Mouse (Mus musculus): ENCODE data around the gene C1qtnf2.

The C1qtnf2 gene

DNA sequence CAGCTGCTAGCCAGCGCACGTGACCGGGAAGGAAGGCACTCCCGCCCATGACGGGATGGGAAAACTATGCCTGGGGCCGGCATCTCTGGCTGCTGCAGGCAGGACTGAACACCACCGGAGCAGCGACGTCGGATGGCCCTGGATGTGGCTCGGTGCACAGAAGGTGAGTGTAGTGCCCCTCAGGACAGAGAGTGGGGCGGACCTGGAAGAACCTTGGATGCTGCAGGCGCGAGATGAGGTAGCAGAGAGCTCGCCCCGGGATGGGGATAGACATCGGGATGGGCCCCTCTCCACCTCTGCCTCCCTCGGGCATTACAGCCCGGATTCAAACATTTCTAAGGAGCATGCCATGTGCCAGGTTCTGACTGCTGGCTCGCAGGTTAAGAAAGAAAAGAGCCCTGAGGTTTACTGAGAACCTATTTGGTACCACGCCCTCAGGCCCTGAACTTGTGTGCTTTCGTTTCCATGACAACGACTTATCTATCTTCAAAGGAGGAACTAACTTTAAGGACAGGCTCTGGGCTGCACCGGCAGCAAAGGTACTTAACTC, at the start of gene C1qtnf2:
C1qtnf2 (plus strand) TSS at position 52 of the 550 bp plus-strand sequence.
- DNase-seq: no peak

DNA sequence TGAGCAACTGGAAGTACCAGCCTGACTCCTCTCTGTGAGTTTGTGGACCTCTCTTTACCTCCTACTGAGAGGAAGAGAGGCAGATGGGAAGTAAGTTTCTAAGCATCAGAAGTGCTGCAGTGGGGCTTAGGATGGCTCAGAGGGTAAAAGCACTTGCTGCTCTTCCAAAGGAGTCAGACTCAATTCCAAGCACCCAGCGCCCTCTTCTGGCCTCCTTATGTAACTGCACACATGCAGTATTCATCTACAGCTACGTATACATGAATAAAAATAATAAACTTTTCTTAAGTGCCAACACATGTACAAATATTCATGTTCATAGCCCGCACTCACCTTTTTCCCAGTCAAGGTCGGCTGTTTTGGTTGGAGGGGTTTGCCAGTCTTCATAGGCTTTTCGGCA, 49.7 kb upstream of the C1qtnf2 start:
- DNase-seq: peak; percentile 44

DNA sequence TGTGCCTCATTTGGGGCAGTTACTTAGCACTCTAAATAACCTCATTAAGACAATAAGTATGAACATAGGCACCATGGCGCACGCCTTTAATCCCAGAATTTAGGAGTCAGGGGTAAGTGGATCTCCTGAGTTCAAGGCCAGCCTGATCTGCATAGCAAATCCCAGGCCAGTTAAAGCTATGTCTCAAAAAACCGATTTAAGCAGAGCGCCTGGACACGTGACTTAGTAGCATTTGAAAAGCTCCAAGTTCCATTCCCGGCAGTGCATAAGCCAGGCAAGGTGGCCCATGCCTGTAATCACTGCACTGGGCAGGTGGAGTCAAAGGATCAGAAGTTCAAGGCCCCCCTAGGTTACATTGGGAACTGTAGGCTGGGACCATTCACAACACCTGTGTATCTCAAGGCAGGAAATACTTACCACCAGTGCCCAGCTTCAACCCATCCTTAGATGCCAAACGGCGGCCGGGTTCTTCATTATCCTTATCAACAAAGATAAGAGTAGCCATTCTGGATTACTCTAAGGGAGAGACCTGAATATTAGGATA, 48.8 kb upstream of the C1qtnf2 start:
- no peak for DNase-seq

DNA sequence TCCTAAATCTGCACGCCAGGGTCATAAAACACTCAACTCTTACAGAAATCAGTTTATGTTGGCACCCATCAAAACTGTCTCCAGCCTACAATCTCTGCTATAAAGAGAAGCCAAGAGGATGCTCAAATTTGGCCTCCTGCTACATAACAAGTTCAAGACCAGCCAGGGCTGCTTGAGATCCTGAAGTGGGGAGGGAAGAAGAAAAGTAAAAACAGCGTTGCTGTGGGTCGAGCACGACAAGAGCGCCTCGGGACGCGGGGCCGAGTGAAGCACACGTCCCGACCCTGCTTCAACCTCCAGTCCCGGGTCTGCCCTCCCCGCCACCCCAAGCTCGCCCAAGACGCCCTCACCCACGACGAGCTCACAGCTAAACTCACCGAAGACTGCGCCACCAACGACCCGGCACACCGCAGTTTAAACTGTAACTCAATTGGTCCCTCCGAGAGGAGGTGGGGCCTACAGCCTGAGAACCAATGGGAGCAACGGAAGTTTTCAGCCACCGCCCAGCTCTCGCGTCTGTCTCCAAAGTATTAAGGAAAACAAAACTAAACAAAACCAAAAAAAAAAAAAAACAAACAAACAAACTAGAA, 48.2 kb upstream of the C1qtnf2 start, which contains the start of gene Pttg1:
Pttg1 (minus strand) TSS at position 428 of the 590 bp plus-strand sequence.
- DNase-seq: peak; percentile 85

DNA sequence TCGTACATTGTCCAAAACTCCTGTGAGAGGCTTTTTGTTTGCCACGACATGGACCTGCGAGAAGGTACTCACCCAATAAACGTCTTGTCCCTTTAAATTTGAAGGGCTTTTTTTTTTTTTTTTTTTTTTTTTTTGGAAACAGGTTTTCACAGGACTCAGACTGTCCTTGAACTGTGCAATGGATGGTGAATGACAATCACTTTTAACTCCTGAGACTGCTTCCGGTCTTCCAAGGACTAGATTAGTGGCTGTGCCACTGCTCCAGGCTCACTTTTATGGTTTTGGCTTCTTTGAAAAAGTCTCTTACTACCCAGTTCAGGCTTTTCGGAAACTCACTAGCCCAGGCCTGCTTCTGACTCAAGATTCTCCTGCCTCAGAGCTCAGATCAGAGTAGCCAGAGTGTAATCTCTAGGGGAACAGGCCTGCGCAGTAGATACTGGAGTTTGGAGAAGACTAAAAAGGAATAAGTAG, 47.6 kb upstream of the C1qtnf2 start:
- peak; percentile 28 for DNase-seq

DNA sequence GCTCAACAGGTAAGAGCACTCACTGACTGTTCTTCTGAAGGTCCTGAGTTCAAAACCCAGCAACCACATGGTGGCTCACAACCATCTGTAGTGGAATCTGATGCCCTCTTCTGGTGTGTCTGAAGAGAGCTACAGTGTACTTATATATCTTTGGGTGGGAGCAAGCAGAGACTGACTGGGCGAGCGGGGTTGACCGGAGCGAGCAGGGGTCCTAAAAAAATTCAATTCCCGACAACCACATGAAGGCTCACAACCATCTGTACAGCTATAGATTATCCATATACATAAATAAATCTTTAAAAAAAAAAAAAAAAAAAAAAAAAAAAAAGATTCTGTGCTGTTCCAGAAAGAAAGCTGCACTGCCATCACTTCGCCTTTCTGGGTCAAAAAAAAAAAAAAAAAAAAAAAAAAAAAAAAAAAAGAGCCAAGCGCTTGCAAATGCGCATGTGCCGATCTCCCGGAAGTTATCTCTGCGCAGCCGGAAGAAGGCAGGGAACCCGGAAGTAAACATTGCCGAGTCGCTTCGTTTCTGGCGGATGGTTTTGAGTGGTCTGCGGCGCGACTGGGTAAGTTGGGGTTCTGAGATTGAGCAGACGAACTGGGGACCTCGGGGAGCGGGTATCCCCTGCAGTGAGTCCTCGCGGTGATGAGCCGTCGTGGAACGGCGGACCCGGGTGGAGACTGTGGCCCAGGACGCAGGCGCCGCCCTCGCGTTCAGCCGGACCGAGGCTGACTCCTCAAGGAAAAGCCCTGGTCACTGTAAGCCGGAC, 40.6 kb upstream of the C1qtnf2 start, which contains the start of gene Slu7:
Slu7 (plus strand) TSS at position 491 of the 770 bp plus-strand sequence.
- peak; percentile 80 for DNase-seq

DNA sequence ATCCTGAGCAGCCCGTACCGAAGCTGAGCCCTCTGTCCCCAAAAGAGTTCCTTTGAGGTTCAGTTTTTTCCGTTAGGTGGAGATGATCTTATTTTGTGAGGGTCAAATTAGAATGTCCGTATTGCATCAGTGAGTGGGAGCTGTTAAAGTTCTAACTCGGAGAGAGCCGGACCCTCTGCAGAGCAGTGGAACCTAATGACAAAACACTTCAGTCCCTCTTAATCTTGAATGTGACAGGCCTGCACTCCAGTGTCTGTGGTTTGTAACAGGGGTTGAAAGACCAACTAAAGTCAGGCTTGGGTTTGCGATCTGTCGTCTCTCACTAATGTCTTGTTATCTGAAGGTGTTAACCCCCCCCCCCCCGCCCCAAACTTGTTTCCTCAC, 40.1 kb upstream of the C1qtnf2 start:
- no peak for DNase-seq

DNA sequence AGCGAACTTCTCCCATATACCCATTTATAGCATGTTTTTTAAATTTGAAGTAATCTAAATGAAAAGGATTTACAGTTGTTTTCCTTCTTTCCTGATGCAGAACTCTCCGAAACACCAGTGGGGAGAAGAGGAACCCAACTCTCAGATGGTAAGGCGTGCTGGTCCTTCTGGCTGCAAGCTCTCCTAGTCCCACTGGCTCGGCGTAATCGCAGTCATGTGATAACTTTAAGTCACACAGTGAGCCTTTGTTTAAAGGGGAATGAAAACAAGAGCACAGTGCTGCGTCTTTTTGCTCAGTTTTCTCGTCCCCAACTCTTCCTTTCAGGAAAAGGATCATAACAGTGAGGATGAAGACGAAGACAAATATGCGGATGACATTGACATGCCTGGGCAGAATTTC, 33.0 kb upstream of the C1qtnf2 start:
- DNase-seq: no peak

DNA sequence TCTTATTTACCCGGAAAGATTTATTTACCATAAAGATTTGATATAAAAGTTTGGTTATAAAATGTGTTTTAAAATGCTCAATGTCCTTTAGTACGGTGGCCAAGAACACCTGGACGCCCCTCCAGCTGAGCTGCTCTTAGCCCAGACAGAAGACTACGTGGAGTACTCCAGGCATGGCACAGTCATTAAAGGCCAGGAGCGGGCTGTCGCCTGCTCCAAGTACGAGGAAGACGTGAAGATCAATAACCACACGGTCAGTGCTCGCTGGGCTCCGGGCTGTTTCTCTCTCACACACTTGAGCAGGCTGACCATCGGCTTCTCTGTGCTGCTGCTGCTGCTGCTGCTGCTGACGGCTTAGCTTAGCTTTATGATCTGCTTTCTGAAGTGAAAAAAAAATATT, 30.9 kb upstream of the C1qtnf2 start:
- DNase-seq: no peak

DNA sequence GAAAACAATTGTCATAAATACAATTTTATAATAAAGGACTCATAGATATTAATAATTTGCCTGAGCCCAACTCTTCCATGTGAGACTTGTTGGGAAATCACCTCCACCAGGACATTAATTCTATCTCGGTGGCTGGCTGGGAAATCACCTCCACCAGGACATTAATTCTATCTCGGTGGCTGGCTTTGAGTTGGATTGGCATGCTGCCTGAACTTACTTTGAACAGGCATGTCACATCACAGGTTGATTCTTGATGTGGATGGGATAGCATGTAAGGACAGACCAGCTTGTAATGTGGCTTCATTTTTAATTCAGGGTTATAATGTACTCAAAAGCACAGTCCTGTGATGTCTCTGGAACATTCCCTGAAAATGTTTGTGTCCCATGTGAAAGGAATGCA, 24.2 kb upstream of the C1qtnf2 start:
- no peak for DNase-seq

DNA sequence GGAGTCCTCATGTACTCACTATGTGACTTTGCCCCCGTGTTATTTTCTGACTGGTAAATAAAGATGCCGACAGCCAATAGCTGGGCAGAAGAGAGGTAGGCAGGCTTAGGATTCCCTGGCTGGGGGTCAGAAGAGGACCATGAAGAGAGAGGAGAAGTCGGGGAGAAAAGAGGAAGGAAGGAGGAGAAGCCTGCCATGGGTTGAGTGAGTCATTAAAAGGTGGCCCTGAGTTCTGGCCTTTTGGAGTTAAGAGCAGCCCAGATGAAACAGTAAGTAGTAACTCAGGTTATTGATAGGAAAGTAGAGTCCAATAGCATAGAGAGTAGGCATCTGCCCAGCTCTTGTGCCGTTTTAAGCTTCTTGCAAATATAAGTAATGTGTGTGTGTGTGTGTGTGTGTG, 22.8 kb upstream of the C1qtnf2 start:
- DNase-seq: no peak

DNA sequence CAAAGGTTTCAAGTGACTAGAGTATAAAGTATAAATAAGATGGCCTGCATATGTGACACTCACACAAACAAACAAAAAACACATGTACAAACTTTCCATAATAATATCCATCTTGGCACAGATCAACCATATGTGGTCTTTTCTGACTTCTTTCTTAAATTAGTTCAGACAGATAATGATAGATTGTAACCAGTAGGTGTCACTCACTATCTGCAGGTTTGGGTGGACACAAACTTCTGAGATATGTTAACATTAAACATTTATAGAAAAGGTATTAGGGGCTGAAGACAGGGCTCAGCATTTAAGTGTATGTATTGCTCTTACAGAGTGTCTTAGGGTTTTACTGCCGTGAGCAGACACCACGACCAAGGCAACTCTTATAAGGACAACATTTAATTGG, 21.8 kb upstream of the C1qtnf2 start:
- DNase-seq: no peak

DNA sequence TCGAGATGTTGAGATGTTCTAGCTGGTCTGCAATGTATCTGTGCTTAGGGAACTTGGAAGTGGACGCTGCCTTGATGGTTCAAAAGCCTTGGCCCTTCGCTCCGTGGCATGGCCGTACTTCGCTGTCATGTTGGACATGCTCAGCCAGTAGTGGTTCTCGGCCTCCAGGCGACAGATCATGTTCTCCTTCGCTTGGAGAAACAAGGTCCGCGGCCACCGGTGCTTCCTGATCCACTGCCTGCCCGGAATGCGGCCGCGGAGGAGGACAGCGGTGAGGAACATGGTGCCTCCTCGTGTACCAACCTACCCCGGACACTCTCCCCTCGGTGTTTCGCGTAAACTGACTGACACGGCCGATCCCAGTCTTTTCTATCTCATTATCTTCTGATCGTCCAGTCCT, 10.9 kb upstream of the C1qtnf2 start:
- no peak for DNase-seq

DNA sequence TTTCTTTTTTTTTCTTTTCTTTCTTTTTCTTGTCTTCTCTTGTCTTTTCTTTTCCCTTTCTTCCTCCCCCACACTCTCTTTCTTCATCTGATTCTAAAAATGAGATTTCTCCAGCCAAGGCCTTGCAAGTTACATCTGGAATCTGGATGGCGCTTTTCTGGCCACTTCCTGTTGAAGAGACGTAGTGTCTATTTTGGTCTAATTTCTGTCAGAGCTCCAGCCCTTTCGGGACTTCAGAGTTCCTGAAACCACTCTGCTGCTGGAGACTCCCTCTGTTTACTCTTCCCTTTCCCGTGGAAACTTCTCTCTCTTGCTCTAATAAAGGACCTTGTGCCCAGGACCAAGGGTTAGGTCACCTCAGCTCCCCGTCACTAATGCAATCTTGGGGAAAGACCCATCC, 4.0 kb upstream of the C1qtnf2 start:
- no peak for DNase-seq

DNA sequence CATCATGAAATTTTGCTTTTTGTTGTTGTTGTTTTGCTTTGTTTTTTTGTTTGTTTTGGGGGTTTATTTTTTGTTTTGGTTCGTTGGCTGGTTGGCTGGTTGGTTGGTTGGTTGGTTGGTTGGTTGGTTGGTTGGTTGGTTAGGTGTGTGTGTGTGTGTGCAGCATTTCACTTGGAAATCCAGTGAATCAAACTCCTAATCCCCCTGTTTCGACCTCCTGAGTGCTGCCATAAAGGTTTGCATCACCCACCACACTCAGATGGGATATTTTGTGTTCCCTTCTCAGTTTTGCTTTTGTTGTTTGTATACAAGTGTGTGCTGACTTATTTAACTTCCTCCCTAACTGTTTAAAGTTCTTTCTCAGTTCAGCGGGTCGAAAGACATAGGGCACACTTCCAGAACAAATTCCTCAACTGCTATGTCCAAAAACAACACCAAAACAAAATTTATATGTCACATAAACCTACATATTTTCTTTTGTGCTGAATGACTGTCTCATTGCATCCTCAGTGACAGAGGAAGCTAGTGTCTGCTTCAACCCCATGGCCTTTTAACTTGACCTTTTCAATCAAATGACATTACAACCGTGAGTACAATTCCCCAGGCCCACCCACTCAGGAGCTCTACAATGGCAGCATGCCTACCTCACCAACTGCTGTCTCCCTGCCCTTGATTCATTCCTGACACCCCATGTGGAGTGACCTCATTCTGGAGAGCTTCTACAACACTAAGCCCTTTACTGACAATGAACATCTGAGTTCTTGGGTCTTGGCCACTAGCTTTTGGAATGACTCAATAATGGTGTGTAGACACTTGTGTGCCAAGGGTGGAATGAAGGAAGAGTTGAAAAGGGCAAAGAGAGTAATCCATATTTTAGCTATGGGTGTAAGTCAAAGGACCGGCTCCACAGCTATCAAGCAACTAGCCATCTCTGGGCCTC, 2.9 kb upstream of the C1qtnf2 start:
- no peak for DNase-seq

DNA sequence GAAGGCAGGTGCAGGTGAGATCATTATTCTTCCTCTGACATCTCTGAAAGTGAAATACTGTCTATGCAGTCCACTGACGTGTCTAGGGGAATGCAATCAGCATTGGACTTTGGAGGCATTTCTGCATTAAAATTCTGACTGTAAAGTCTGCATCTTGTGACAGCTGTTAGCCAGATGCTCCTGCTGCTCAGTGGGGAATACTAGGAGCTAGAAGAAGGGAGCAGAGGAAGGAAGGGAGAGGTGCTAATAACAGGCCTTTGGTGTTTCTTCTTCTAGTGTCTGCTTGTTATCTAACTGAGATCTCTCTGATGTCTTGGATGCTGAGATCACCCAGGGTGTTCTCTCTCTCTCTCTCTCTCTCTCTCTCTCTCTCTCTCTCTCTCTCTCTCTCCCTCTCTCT, 961 bp upstream of the C1qtnf2 start:
- no peak for DNase-seq

DNA sequence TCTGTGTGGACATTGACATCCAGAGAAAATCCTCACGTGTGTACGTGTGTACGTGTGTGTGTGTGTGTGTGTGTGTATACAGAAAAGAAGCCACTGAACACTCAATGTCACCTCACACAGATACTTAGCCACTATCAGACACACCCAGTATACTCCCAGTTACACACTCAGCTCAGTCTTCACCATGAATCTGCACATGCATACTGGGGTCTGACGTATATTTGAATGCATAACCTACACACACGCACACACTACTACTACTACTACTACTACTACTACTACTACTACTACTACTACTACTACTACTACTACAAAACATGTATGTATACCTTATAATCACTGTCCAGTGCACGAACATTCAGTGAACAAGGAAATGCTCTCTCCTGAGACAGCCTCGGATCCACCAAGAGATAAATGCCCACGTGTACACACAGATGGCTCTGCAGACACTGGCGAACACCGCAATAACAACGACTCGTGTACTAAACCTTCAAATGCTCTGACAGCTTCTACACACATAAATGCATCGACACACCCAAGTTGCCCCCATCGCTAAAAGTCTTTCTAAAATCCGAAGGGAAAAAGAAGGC, 346 bp upstream of the C1qtnf2 start:
- DNase-seq: no peak

DNA sequence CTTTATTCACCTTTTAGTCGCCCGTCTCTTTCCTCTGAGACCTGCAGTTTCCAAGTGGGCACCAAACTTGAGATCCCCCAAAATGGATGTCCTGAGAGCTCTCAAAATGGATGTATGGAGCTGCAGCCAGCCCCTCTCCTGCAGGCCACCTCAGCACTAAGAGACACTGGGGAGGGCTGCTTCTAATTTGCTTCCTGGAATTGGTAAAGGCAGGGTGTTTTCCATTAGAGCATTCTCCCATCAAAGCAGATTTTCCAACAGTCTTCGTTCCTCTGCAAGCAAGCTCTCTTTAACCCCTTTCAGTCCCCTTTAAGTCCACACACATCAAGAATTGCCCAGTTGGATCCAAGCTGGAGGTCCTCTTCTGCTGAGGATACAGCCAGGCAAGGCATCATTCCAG, 5.3 kb downstream of the C1qtnf2 start:
- DNase-seq: no peak

DNA sequence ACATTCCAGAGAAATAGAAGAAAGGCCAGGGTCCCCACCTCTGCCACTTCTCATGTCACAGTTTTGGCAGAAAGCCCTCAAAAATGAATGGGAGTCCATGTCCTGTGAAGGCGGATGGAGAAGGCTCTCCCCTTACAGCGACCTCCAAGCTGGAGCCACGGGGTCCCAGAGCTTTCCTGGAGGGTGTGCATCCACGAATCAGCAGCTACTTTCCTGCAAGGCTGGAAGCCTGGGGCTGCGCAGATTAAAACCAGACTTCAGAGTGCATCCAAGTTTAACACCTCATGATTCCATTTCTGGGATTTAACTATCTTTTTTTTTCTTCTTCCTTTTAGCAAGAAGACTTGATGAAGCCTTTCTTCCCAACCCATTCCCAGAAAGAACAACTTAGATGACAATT, 6.5 kb downstream of the C1qtnf2 start:
- no peak for DNase-seq

DNA sequence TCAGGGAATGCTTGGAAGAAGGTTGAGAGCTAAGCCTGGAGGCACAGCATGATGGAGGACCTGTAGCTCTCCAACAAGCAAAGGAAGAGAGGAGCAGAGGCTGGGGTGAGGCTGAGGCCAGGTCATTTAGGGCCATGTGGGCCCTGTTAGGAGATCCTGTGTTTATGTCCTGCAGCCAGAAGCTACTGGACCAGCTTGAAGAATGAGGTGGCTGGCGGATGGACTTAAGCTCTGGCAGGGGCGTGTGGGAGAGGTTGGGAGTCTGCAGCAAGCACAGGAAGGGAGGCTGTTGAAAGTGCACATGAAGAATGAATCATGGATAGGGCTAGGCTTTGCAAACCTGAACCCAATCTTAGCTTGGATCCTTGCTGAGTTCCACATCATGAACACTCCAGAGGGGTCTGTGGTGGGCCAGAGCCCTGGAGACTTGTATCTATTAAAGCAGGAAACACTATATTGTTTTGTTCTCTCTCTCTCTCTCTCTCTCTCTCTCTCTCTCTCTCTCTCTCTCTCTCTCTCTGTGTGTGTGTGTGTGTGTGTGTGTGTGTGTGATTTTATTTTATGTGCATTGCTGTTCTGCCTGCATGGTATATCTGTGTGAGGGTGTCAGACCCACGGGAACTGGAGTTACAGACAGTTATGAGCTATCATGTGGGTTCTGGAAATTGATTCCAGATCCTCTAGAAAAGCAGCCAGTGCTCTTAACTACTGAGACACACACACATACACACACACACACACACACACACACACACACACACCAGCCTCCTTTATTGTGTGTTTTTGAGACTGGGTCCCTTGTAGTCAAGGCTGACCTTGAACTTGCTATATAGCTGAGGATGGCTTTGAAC, 7.8 kb downstream of the C1qtnf2 start:
- DNase-seq: no peak

DNA sequence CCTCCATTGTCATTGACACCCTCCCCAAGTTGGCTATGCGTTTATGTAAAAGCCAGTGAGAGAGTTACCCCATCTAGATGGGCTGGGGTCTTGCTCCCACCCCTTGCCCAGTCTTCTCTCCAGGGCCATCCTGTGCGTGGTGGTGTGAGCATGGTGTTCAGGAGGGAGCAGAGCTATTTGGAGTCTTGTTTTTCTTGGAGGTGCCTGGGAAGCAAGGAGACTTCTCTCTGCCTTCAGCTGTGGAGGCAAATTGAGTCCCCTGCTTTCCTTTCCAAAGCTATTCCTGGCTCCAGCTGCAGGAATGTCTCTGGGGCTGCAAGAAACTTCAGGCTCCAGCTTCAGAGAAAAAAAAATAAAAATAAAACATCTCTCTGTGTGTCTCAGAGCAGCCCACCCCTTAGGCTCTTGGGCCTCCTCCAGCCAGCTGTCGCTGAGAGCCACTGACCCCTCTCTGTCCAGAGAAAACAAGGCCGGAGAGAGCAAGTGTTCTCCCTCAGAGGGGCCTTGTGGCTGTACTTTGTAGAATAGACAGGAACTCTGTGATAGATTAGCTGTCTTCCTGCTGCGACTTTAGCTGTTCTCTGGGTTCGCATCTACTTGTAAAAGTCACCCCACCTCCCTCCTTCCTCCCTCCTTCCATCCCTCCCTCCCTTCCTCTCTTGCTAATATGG, 9.2 kb downstream of the C1qtnf2 start:
- DNase-seq: no peak

Measured in thymus, postnatal 4 days (tissue).